Mouse (Mus musculus): ENCODE results near the gene Fcho2. TPM values are rescaled to one million over a fixed set of nuclear protein-coding genes. Genes with fewer than 3 reads are reported as not detected.

The Fcho2 gene
- polyA plus RNA-seq, 1 experiment from 2014 or later = 30.7 TPM

- no peak for ATAC-seq (replicated peaks; ENCODE audit: insufficient number of reproducible peaks, low FRiP score, low TSS enrichment)
Observed at GRCm38 (mm10) chr13:98743829-98744228, 71.4 kb downstream of the Fcho2 start.

GRCm38 (mm10) chr13:98743214-98743613 lies 72.0 kb downstream of the Fcho2 start:
- H3K4me2 ChIP-seq = no peak overlapping the region
- ATAC-seq (replicated peaks; ENCODE audit: insufficient number of reproducible peaks, low FRiP score, low TSS enrichment) = no peak
- no peaks in the 10 kb centered on the region for H3K4me1 ChIP-seq (ENCODE audit: control insufficient read depth, insufficient read depth, low read length)
- H3K27ac ChIP-seq (ENCODE audit: low read depth, low read length) = no peak overlapping the region
- H3K9ac ChIP-seq (ENCODE audit: low read depth, low read length) = no peak overlapping the region
- H3K36me3 ChIP-seq (ENCODE audit: control insufficient read depth, insufficient read depth, low read length) = peaks cover 15% of the 10 kb centered on the region; the same call in 1 of the 2 replicates
- no peaks in the 10 kb centered on the region for H3K9me3 ChIP-seq (replicated peaks; ENCODE audit: control insufficient read depth, low read length)
- H3K4me3 ChIP-seq (ENCODE audit: low read depth, low read length) = no peak overlapping the region
- no peaks in the 10 kb centered on the region for H3K27me3 ChIP-seq (ENCODE audit: control insufficient read depth, insufficient read depth, low read length)
- 81% methylated on average over 6 of the region's 6 CpGs for WGBS (ENCODE audit: insufficient replicate concordance)

More at GRCm38 (mm10) chr13:98743829-98744228, 71.4 kb downstream of the Fcho2 start:
- H3K9ac ChIP-seq (ENCODE audit: low read depth, low read length) = no peak overlapping the region
- no peak overlapping the region for H3K27ac ChIP-seq (ENCODE audit: low read depth, low read length)
- no peak overlapping the region for H3K4me3 ChIP-seq (ENCODE audit: low read depth, low read length)
- H3K27me3 ChIP-seq (ENCODE audit: control insufficient read depth, insufficient read depth, low read length) = no peaks in the 10 kb centered on the region
- no peaks in the 10 kb centered on the region for H3K9me3 ChIP-seq (replicated peaks; ENCODE audit: control insufficient read depth, low read length)
- H3K36me3 ChIP-seq (ENCODE audit: control insufficient read depth, insufficient read depth, low read length) = peaks cover 15% of the 10 kb centered on the region; the same call in 1 of the 2 replicates
- H3K4me2 ChIP-seq = no peak overlapping the region
- H3K4me1 ChIP-seq (ENCODE audit: control insufficient read depth, insufficient read depth, low read length) = no peaks in the 10 kb centered on the region

- 90% methylated on average over 2 of the region's 2 CpGs for WGBS (ENCODE audit: insufficient replicate concordance)
- Histone ChIP-seq H3K36me3 (ENCODE audit: control insufficient read depth, insufficient read depth, low read length) (peaks cover 10% of the 10 kb centered on the region), H3K9ac (ENCODE audit: low read depth, low read length) (no peak overlapping the region), H3K9me3 (replicated peaks; ENCODE audit: control insufficient read depth, low read length) (no peaks in the 10 kb centered on the region), H3K27ac (ENCODE audit: low read depth, low read length) (no peak overlapping the region), H3K27me3 (ENCODE audit: control insufficient read depth, insufficient read depth, low read length) (no peaks in the 10 kb centered on the region), H3K4me2 (no peak overlapping the region), H3K4me1 (ENCODE audit: control insufficient read depth, insufficient read depth, low read length) (no peaks in the 10 kb centered on the region), H3K4me3 (ENCODE audit: low read depth, low read length) (no peak overlapping the region)
- no peak for ATAC-seq (replicated peaks; ENCODE audit: insufficient number of reproducible peaks, low FRiP score, low TSS enrichment)
Observed at GRCm38 (mm10) chr13:98738213-98738612, 77.0 kb downstream of the Fcho2 start.

- Histone ChIP-seq H3K9ac (ENCODE audit: low read depth, low read length) (no peak overlapping the region), H3K27ac (ENCODE audit: low read depth, low read length) (no peak overlapping the region), H3K9me3 (replicated peaks; ENCODE audit: control insufficient read depth, low read length) (no peaks in the 10 kb centered on the region), H3K4me1 (ENCODE audit: control insufficient read depth, insufficient read depth, low read length) (no peaks in the 10 kb centered on the region), H3K4me3 (ENCODE audit: low read depth, low read length) (no peak overlapping the region), H3K36me3 (ENCODE audit: control insufficient read depth, insufficient read depth, low read length) (peaks cover 12% of the 10 kb centered on the region), H3K27me3 (ENCODE audit: control insufficient read depth, insufficient read depth, low read length) (no peaks in the 10 kb centered on the region), H3K4me2 (no peak overlapping the region)
- WGBS (ENCODE audit: insufficient replicate concordance) = 55% methylated on average over 3 of the region's 3 CpGs
- no peak for ATAC-seq (replicated peaks; ENCODE audit: insufficient number of reproducible peaks, low FRiP score, low TSS enrichment)
Observed at GRCm38 (mm10) chr13:98733292-98733691, 82.0 kb downstream of the Fcho2 start.

- H3K9me3 ChIP-seq (replicated peaks; ENCODE audit: control insufficient read depth, low read length) = no peaks in the 10 kb centered on the region
- no peak overlapping the region for H3K27ac ChIP-seq (ENCODE audit: low read depth, low read length)
- H3K4me2 ChIP-seq = no peak overlapping the region
- no peak for ATAC-seq (replicated peaks; ENCODE audit: insufficient number of reproducible peaks, low FRiP score, low TSS enrichment)
- H3K36me3 ChIP-seq (ENCODE audit: control insufficient read depth, insufficient read depth, low read length) = peaks cover 15% of the 10 kb centered on the region
- WGBS (ENCODE audit: insufficient replicate concordance) = 70% methylated on average over 1 of the region's 1 CpGs
- H3K27me3 ChIP-seq (ENCODE audit: control insufficient read depth, insufficient read depth, low read length) = no peaks in the 10 kb centered on the region
- no peaks in the 10 kb centered on the region for H3K4me1 ChIP-seq (ENCODE audit: control insufficient read depth, insufficient read depth, low read length)
- H3K4me3 ChIP-seq (ENCODE audit: low read depth, low read length) = no peak overlapping the region
- no peak overlapping the region for H3K9ac ChIP-seq (ENCODE audit: low read depth, low read length)
Observed at GRCm38 (mm10) chr13:98729271-98730062, 85.8 kb downstream of the Fcho2 start.

- no peak for ATAC-seq (replicated peaks; ENCODE audit: insufficient number of reproducible peaks, low FRiP score, low TSS enrichment)
- Histone ChIP-seq H3K9ac (ENCODE audit: low read depth, low read length) (no peak overlapping the region), H3K36me3 (ENCODE audit: control insufficient read depth, insufficient read depth, low read length) (peaks cover 12% of the 10 kb centered on the region), H3K27ac (ENCODE audit: low read depth, low read length) (no peak overlapping the region), H3K4me2 (no peak overlapping the region), H3K4me3 (ENCODE audit: low read depth, low read length) (no peak overlapping the region), H3K27me3 (ENCODE audit: control insufficient read depth, insufficient read depth, low read length) (no peaks in the 10 kb centered on the region), H3K4me1 (ENCODE audit: control insufficient read depth, insufficient read depth, low read length) (no peaks in the 10 kb centered on the region), H3K9me3 (replicated peaks; ENCODE audit: control insufficient read depth, low read length) (no peaks in the 10 kb centered on the region)
- 56% methylated on average over 4 of the region's 4 CpGs for WGBS (ENCODE audit: insufficient replicate concordance)
Observed at GRCm38 (mm10) chr13:98726494-98726893, 88.8 kb downstream of the Fcho2 start.

GRCm38 (mm10) chr13:98723430-98723829 lies 91.8 kb downstream of the Fcho2 start:
- no peak overlapping the region for H3K27ac ChIP-seq (ENCODE audit: low read depth, low read length)
- no peaks in the 10 kb centered on the region for H3K27me3 ChIP-seq (ENCODE audit: control insufficient read depth, insufficient read depth, low read length)
- no peak overlapping the region for H3K4me3 ChIP-seq (ENCODE audit: low read depth, low read length)
- no peak overlapping the region for H3K4me2 ChIP-seq
- no peaks in the 10 kb centered on the region for H3K4me1 ChIP-seq (ENCODE audit: control insufficient read depth, insufficient read depth, low read length)
- H3K36me3 ChIP-seq (ENCODE audit: control insufficient read depth, insufficient read depth, low read length) = peaks cover 7% of the 10 kb centered on the region
- WGBS (ENCODE audit: insufficient replicate concordance) = 75% methylated on average over 1 of the region's 1 CpGs
- no peak overlapping the region for H3K9ac ChIP-seq (ENCODE audit: low read depth, low read length)
- no peak for ATAC-seq (replicated peaks; ENCODE audit: insufficient number of reproducible peaks, low FRiP score, low TSS enrichment)
- no peaks in the 10 kb centered on the region for H3K9me3 ChIP-seq (replicated peaks; ENCODE audit: control insufficient read depth, low read length)

GRCm38 (mm10) chr13:98722296-98722695 lies 93.0 kb downstream of the Fcho2 start:
- Histone ChIP-seq H3K36me3 (ENCODE audit: control insufficient read depth, insufficient read depth, low read length) (peaks cover 7% of the 10 kb centered on the region), H3K4me1 (ENCODE audit: control insufficient read depth, insufficient read depth, low read length) (no peaks in the 10 kb centered on the region), H3K27me3 (ENCODE audit: control insufficient read depth, insufficient read depth, low read length) (no peaks in the 10 kb centered on the region), H3K4me3 (ENCODE audit: low read depth, low read length) (no peak overlapping the region), H3K4me2 (no peak overlapping the region), H3K27ac (ENCODE audit: low read depth, low read length) (no peak overlapping the region), H3K9me3 (replicated peaks; ENCODE audit: control insufficient read depth, low read length) (no peaks in the 10 kb centered on the region), H3K9ac (ENCODE audit: low read depth, low read length) (no peak overlapping the region)
- ATAC-seq (replicated peaks; ENCODE audit: insufficient number of reproducible peaks, low FRiP score, low TSS enrichment) = no peak
- 56% methylated on average over 1 of the region's 1 CpGs for WGBS (ENCODE audit: insufficient replicate concordance)

- Histone ChIP-seq H3K4me2 (no peak overlapping the region), H3K27me3 (ENCODE audit: control insufficient read depth, insufficient read depth, low read length) (no peaks in the 10 kb centered on the region), H3K4me1 (ENCODE audit: control insufficient read depth, insufficient read depth, low read length) (no peaks in the 10 kb centered on the region), H3K9me3 (replicated peaks; ENCODE audit: control insufficient read depth, low read length) (no peaks in the 10 kb centered on the region), H3K36me3 (ENCODE audit: control insufficient read depth, insufficient read depth, low read length) (no peaks in the 10 kb centered on the region), H3K27ac (ENCODE audit: low read depth, low read length) (no peak overlapping the region), H3K9ac (ENCODE audit: low read depth, low read length) (no peak overlapping the region), H3K4me3 (ENCODE audit: low read depth, low read length) (no peak overlapping the region)
- no peak for ATAC-seq (replicated peaks; ENCODE audit: insufficient number of reproducible peaks, low FRiP score, low TSS enrichment)
- WGBS (ENCODE audit: insufficient replicate concordance) = 84% methylated on average over 8 of the region's 8 CpGs
Observed at GRCm38 (mm10) chr13:98716176-98716575, 99.1 kb downstream of the Fcho2 start.

Data from heart, embryonic 11.5 days (tissue).